Mouse (Mus musculus): ENCODE results near the gene Gm49395. TPM values are rescaled to one million over a fixed set of nuclear protein-coding genes. Genes with fewer than 3 reads are reported as not detected.
A peak's percentile ranks its signal among the peaks of the same experiment; 100 is the strongest.

Gene Gm49395
- polyA plus RNA-seq, 1 experiment from 2014 or later, result 6.3 TPM

DNA sequence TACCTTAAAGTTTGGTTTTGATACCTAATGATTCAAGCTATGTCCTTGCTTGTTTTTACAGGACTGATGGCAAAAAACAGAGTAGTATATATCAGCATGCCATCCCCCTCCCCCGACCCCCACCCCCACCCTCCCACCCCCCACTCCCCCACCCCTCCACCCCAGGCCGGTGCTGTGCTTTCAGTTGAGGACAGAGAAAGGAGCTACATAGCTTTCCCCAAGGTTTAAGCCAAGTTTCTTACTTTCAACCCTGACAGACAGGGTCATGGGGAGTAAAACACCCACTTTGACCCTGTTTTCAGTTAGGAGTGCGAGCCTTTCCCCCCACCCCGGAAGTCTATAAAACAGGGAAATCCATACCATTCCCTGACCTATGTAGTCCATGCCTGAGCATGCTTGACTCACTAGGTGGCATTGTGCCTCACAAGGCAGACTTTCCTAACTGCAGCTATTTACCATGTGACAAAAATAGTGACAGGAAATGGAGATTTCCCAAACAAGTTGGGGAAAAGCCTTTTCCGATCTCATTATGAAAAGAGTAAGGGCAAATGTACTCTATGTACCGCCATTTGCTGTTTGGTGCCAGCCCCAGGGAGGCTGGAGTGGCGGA is 98.2 kb downstream of the Gm49395 start:
- WGBS, result 31% methylated on average over 7 of the region's 7 CpGs
- no peak overlapping the region for H3K4me2 ChIP-seq
- no peak overlapping the region for H3K9ac ChIP-seq

DNA sequence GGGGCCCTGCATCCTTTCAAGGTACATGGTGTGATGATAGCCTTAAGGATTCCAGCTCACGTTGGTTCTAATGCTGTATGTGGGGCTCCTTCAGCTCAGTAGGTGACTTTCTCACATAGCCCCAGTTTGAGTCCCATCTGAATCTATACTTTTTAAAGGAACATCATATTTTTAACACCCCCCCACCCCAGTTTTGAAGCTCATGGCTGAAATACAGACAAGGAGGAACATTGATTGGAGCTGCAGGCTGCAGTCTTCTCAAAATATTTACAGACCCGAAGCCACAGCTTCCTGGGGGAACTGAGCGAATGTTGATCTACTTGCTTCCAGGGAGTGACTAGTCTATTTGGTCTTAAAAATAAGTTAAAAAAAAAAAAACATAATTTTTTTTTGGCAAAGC is 98.9 kb downstream of the Gm49395 start:
- Histone ChIP-seq H3K4me2 (no peak overlapping the region), H3K9ac (no peak overlapping the region), H3K36me3 (no peaks in the 10 kb centered on the region), H3K9me3 (no peaks in the 10 kb centered on the region), H3K4me1 (no peaks in the 10 kb centered on the region), H3K27me3 (no peaks in the 10 kb centered on the region), H3K27ac (no peak overlapping the region), H3K4me3 (no peak overlapping the region)
- ATAC-seq (ENCODE audit: insufficient number of reproducible peaks, low FRiP score, low TSS enrichment, low read depth), result no peak
- 72% methylated on average over 3 of the region's 3 CpGs for WGBS

More for the DNA sequence above, 98.2 kb downstream of the Gm49395 start:
- Histone ChIP-seq H3K27ac (0 out of 2 replicates have a peak overlapping the region, but pooled peaks have one; percentile 34), H3K4me1 (no peaks in the 10 kb centered on the region), H3K27me3 (no peaks in the 10 kb centered on the region), H3K9me3 (no peaks in the 10 kb centered on the region), H3K36me3 (no peaks in the 10 kb centered on the region; the same call in 1 of the 2 replicates), H3K4me3 (no peak overlapping the region)
- no peak for ATAC-seq (ENCODE audit: insufficient number of reproducible peaks, low FRiP score, low TSS enrichment, low read depth)

DNA sequence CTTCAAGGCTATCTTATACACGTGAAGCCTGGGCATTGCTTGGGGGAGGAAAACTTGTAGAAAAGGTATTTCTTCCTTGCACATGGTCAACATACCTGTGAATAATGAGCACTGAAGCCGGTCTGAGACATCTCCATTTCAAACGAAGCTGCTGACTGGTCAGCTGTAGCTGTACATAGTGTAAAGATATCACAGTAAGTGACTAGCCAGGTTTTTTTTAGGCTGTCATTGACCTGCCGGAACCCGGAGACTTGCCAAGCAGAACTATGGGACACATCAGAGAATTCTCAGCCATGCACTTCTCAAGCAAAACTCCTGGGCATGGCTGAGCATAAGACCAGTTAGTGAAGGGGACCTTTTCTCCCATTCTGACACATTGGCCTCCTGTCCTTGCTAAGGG is 99.6 kb downstream of the Gm49395 start:
- H3K9me3 ChIP-seq, result no peaks in the 10 kb centered on the region
- no peaks in the 10 kb centered on the region for H3K27me3 ChIP-seq
- no peak overlapping the region for H3K4me3 ChIP-seq
- no peaks in the 10 kb centered on the region for H3K36me3 ChIP-seq
- no peaks in the 10 kb centered on the region for H3K4me1 ChIP-seq
- no peak overlapping the region for H3K4me2 ChIP-seq
- ATAC-seq (ENCODE audit: insufficient number of reproducible peaks, low FRiP score, low TSS enrichment, low read depth), result no peak
- 81% methylated on average over 5 of the region's 5 CpGs for WGBS
- no peak overlapping the region for H3K27ac ChIP-seq
- no peak overlapping the region for H3K9ac ChIP-seq

DNA sequence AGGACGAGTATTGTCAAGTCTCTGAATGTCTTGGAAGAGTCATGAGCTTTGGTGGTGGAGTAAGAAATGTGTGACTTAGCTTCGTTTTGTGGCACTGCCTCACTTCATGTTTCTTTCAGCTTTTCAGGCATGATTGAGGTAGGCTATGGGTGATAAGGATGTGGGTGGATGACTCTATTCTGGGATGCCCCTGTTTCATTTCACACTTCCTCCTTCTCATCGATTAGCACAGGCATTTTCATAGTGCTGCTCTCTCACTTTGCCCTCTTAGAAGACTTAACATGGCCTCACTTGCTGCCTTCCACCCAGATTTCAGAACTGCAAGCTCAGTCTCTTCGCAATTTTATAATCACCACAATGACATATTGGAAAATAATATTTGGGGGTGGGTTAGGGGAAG is 102.1 kb downstream of the Gm49395 start:
- no peaks in the 10 kb centered on the region for H3K36me3 ChIP-seq
- H3K27me3 ChIP-seq, result no peaks in the 10 kb centered on the region
- H3K9ac ChIP-seq, result no peak overlapping the region
- no peaks in the 10 kb centered on the region for H3K9me3 ChIP-seq
- no peak overlapping the region for H3K4me3 ChIP-seq
- no peak overlapping the region for H3K4me2 ChIP-seq
- H3K27ac ChIP-seq, result no peak overlapping the region
- ATAC-seq (ENCODE audit: insufficient number of reproducible peaks, low FRiP score, low TSS enrichment, low read depth), result no peak
- no peaks in the 10 kb centered on the region for H3K4me1 ChIP-seq
- WGBS, result 89% methylated on average over 4 of the region's 4 CpGs

DNA sequence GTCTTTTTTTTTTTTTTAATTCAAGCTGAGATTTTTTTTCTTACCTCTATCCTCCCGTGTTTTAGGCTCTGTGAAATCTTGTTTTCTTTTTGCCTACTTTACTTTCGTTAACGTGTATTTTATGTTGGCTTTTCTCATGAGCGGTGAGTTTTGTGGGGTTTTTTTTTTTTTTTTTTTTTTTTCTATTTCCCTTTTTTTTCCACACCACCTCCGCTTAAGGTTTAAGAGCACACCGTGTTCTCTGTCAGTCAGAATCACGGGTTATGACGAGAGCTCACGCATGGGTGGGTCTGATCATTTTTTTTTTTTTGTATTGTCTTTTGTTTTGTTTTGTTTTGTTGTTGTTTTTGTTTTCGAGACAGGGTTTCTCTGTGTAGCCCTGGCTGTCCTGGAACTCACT is 103.6 kb downstream of the Gm49395 start:
- Histone ChIP-seq H3K27me3 (no peaks in the 10 kb centered on the region), H3K4me2 (no peak overlapping the region), H3K4me1 (no peaks in the 10 kb centered on the region), H3K27ac (no peak overlapping the region), H3K36me3 (no peaks in the 10 kb centered on the region), H3K9ac (no peak overlapping the region), H3K4me3 (no peak overlapping the region), H3K9me3 (no peaks in the 10 kb centered on the region)
- ATAC-seq (ENCODE audit: insufficient number of reproducible peaks, low FRiP score, low TSS enrichment, low read depth), result no peak
- 88% methylated on average over 10 of the region's 10 CpGs for WGBS

DNA sequence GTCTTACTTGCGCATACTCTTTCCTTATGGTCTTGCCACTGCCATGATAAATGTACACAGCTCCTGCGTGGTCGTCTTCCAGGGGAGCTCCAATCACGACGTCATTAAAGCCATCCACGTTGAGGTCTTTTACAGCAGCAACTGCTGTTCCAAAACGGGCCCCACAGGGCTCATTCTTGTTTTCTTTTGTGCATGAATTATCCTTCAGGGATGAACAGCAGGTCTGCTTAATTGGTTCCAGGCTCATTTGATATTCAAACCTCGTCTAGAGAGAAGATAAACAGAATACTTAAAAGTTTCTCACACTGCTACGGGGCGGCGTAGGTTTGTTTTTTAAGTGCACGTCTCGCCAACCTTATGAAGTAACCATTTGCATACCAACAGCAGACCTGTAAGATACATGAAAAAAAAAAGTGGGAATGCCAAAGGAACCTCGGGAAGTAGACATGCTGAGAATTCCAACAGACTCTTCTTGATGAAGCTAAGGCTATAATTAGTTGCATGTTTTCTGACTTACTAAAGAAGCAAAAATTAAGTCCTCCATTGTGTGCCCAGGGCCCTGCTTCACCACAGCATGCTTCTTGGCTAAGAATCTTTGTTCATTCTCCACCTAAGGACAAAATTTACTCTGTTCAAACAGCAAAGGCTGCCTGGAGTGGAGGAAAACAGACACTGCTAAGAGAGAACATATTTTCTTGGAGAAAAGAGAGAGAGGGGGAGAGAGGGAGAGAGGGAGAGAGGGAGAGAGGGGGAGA is 109.3 kb downstream of the Gm49395 start:
- Histone ChIP-seq H3K27ac (no peak overlapping the region), H3K4me1 (no peaks in the 10 kb centered on the region), H3K4me3 (no peak overlapping the region), H3K4me2 (no peak overlapping the region), H3K9me3 (no peaks in the 10 kb centered on the region), H3K27me3 (no peaks in the 10 kb centered on the region), H3K36me3 (no peaks in the 10 kb centered on the region), H3K9ac (no peak overlapping the region)
- WGBS, result 25% methylated on average over 14 of the region's 14 CpGs
- ATAC-seq (ENCODE audit: insufficient number of reproducible peaks, low FRiP score, low TSS enrichment, low read depth), result no peak

DNA sequence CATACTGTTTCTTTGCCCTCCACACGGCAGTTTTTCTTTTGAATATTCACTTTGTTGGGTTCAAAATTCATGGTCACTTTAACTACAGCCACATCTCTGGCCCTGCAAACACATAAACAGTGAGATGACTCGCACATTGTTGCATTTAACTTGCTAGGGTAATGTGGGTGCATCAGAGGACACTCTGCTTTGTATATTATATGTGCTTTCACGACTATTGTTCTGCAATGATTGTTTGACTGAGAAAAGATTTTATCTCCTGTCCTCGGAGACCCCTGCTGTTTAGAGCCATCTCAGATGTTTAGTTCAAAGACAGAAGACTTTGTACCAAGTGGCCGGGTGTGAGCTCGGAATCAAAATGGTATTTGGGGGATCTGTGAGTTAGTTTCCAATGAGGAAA is 114.1 kb downstream of the Gm49395 start:
- WGBS, result 59% methylated on average over 6 of the region's 6 CpGs
- Histone ChIP-seq H3K27ac (no peak overlapping the region), H3K36me3 (no peaks in the 10 kb centered on the region), H3K9ac (no peak overlapping the region), H3K4me3 (no peak overlapping the region), H3K4me2 (no peak overlapping the region), H3K9me3 (no peaks in the 10 kb centered on the region), H3K27me3 (no peaks in the 10 kb centered on the region), H3K4me1 (no peaks in the 10 kb centered on the region)
- no peak for ATAC-seq (ENCODE audit: insufficient number of reproducible peaks, low FRiP score, low TSS enrichment, low read depth)

DNA sequence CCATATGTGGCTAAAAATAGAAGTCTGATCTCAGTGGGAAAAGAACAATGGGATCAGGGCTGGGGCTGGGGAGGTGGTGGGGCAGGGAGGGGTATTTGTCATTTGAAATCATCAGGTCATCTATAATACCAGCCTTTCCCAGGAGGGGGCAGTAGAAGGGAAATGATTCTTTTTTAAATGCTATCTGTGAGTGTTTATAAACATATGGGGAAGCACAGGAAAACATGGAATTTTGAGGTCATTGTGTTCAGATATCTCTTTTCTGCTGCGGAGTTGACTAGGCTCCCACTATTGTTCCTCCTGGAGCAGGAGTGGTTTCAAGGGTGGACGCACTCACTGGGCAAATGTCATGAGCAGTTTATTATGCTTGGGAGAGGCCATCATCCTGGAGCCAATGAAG is 114.6 kb downstream of the Gm49395 start:
- Histone ChIP-seq H3K4me3 (no peak overlapping the region), H3K27ac (no peak overlapping the region), H3K4me1 (no peaks in the 10 kb centered on the region), H3K36me3 (no peaks in the 10 kb centered on the region), H3K27me3 (no peaks in the 10 kb centered on the region), H3K9me3 (no peaks in the 10 kb centered on the region), H3K4me2 (no peak overlapping the region), H3K9ac (no peak overlapping the region)
- WGBS, result 78% methylated on average over 2 of the region's 2 CpGs
- ATAC-seq (ENCODE audit: insufficient number of reproducible peaks, low FRiP score, low TSS enrichment, low read depth), result no peak

Other genes starting within 250 kb of the Gm49395 start
- gene Itga2, start 169.8 kb downstream of the Gm49395 start, polyA plus RNA-seq (2015; fragmentation: Nextera tagmentation; extraction: Ambion mirVana), result 3.7 and 6.5 TPM in 2 replicates
- 5.3 and 7.0 TPM in 2 replicates for gene Pelo, start 11.7 kb downstream of the Gm49395 start, polyA plus RNA-seq (2015; fragmentation: Nextera tagmentation; extraction: Ambion mirVana)
- 11.4 and 12.6 TPM in 2 replicates for gene Itga1, start within 50 bp of the Gm49395 start, polyA plus RNA-seq (2015; fragmentation: Nextera tagmentation; extraction: Ambion mirVana)

Data from limb, embryonic 15.5 days (tissue).